Mouse (Mus musculus) layer of hippocampus, adult 9-11 months (tissue): Measurements from ENCODE around the gene Trpm2.
"Not testable (repeated sequence)": the region's sequence is repeated elsewhere in the genome, so short reads cannot be mapped to it uniquely, and the experiment has no call there.

Experiments used
- DNase-seq: peaks from one replicate; pipeline ENCODE4 v3.0.0; 2022

The Trpm2 gene

GRCm38 (mm10) chr10:77976458-77977150 lies 6.2 kb upstream of the Trpm2 start:
- no peak for DNase-seq

- DNase-seq = no peak
Measured at GRCm38 (mm10) chr10:77975653-77976052, 5.3 kb upstream of the Trpm2 start.

GRCm38 (mm10) chr10:77974811-77975210 lies 4.4 kb upstream of the Trpm2 start:
- no peak for DNase-seq

- DNase-seq = peak; percentile 56
Measured at GRCm38 (mm10) chr10:77974323-77974722, 4.0 kb upstream of the Trpm2 start.

- DNase-seq = peak; percentile 65
Measured at GRCm38 (mm10) chr10:77971709-77972553, 1.6 kb upstream of the Trpm2 start.

GRCm38 (mm10) chr10:77971191-77971590 lies 828 bp upstream of the Trpm2 start:
- no peak for DNase-seq

GRCm38 (mm10) chr10:77969973-77970325 lies 414 bp downstream of the Trpm2 start:
- no peak for DNase-seq

GRCm38 (mm10) chr10:77969274-77969972 lies 940 bp downstream of the Trpm2 start:
- peak; percentile 73 for DNase-seq

- no peak for DNase-seq
Measured at GRCm38 (mm10) chr10:77963971-77964370, 6.4 kb downstream of the Trpm2 start.

- no peak for DNase-seq
Measured at GRCm38 (mm10) chr10:77962725-77963124, 7.6 kb downstream of the Trpm2 start.

- DNase-seq = not testable (repeated sequence)
Measured at GRCm38 (mm10) chr10:77950468-77950867, 19.9 kb downstream of the Trpm2 start.

- DNase-seq = no peak
Measured at GRCm38 (mm10) chr10:77939685-77940084, 30.7 kb downstream of the Trpm2 start.

- DNase-seq = no peak
Measured at GRCm38 (mm10) chr10:77927375-77927774, 43.0 kb downstream of the Trpm2 start.

- peak; percentile 39 for DNase-seq
Measured at GRCm38 (mm10) chr10:77926140-77926539, 44.2 kb downstream of the Trpm2 start.

GRCm38 (mm10) chr10:77922681-77923080 lies 47.7 kb downstream of the Trpm2 start:
- DNase-seq = no peak

- peak; percentile 41 for DNase-seq
Measured at GRCm38 (mm10) chr10:77921009-77921408, 49.4 kb downstream of the Trpm2 start.

GRCm38 (mm10) chr10:77916636-77917335 lies 53.6 kb downstream of the Trpm2 start:
- DNase-seq = no peak

- DNase-seq = no peak
Measured at GRCm38 (mm10) chr10:77913292-77913691, 57.1 kb downstream of the Trpm2 start.

- DNase-seq = no peak
Measured at GRCm38 (mm10) chr10:77912605-77913004, 57.8 kb downstream of the Trpm2 start.

GRCm38 (mm10) chr10:77902894-77903715 lies 67.3 kb downstream of the Trpm2 start:
- DNase-seq = peak; percentile 69

- DNase-seq = peak; percentile 31
Measured at GRCm38 (mm10) chr10:77902211-77902893, 68.0 kb downstream of the Trpm2 start, which contains the start of gene Lrrc3. Lrrc3 (minus strand) TSS chr10:77902536.
